Mouse (Mus musculus) hindbrain, embryonic 11.5 days (tissue): ENCODE data around the gene Dnm3. TPM values are rescaled to one million over a fixed set of nuclear protein-coding genes. Genes with fewer than 3 reads are reported as not detected.

Source experiments
- ATAC-seq: fragments of 200-750 bp; cut with Nextera tagmentation; 2 replicates; pipeline ENCODE4 v1.8.0; 2017; ENCODE audit warnings: mild to moderate bottlenecking, moderate TSS enrichment, moderate library complexity; ENCODE audit not compliant: low FRiP score
- DNase-seq: peaks from one replicate; pipeline ENCODE4 v3.0.0-alpha.2; 2015; ENCODE audit warnings: low spot score
- H3K27ac ChIP-seq: fragments of 300-500 bp; sonication (generic); 2 replicates; pipeline ENCODE4 v1.5.1; 2014; ENCODE audit warnings: mild to moderate bottlenecking, low read depth, low read length
- H3K27me3 ChIP-seq: fragments of 300-500 bp; sonication (generic); 2 replicates; pipeline ENCODE4 v1.6.1; 2014; ENCODE audit warnings: mild to moderate bottlenecking, low read length, moderate library complexity, mixed read lengths; ENCODE audit not compliant: control insufficient read depth, insufficient read depth
- H3K36me3 ChIP-seq: fragments of 300-500 bp; sonication (generic); 2 replicates; pipeline ENCODE4 v1.6.1; 2014; ENCODE audit warnings: mild to moderate bottlenecking, low read length, moderate library complexity, mixed read lengths; ENCODE audit not compliant: control insufficient read depth, insufficient read depth
- H3K4me1 ChIP-seq: fragments of 300-500 bp; sonication (generic); replicated peaks from 2 replicates; pipeline ENCODE4 v1.6.1; 2014; ENCODE audit warnings: low read length, mixed read lengths; ENCODE audit not compliant: control insufficient read depth, insufficient read depth
- H3K4me2 ChIP-seq: fragments of 300-500 bp; sonication (generic); replicated peaks from 2 replicates; pipeline ENCODE4 v1.6.1; 2014; ENCODE audit warnings: mild to moderate bottlenecking, low read depth, low read length
- H3K4me3 ChIP-seq: fragments of 300-500 bp; sonication (generic); 2 replicates; pipeline ENCODE4 v1.5.1; 2014; ENCODE audit warnings: low read depth, low read length
- H3K9ac ChIP-seq: fragments of 300-500 bp; sonication (generic); 2 replicates; pipeline ENCODE4 v1.6.1; 2014; ENCODE audit warnings: low read depth, low read length
- H3K9me3 ChIP-seq: fragments of 300-500 bp; sonication (generic); 2 replicates; pipeline ENCODE4 v1.6.1; 2016; ENCODE audit warnings: low read length; ENCODE audit not compliant: control insufficient read depth
- WGBS: fragments of 180-500 bp; shearing (Covaris S2); extraction: QIAGEN DNeasy Blood & Tissue Kit; methylation state at CpG from one replicate; pipeline ENCODE4 v1.1.7; 2014; 5-methylcytosine and 5-hydroxymethylcytosine counted together
- polyA plus RNA-seq: library from polyadenylated mRNA; unstranded; fragments of >200 nt; fragmentation: Nextera tagmentation; extraction: Ambion mirVana; gene quantifications from 2 replicates; pipeline ENCODE4 v1.2.1, GENCODE M21; 2014

Dnm3 gene
- polyA plus RNA-seq, 1 experiment from 2014 or later: 12.0 TPM

DNA sequence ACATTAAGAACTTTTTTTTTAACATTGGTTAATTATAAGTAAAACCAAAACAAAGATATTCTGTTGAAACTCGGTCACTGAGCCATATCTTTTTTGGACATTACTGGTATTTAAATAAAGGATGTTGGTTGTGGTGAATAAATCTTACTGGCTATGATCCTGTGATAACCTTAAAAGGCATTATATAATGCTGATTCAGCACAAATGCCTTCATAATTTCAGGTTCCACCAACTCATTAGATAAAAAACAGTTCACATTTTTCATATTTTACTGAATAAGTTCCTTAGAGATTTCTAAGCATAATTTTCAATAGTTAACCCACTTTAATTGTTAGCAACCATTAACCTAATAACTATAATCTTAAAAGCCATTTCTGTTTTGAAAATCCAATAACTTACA is 4.9 kb downstream of the Dnm3 start:
- ATAC-seq: no peak
- WGBS: 87% methylated on average over 1 of the region's 1 CpGs
- H3K36me3 ChIP-seq: no peaks in the 10 kb centered on the region

GRCm38 (mm10) chr1:162471089-162471488 is 6.7 kb downstream of the Dnm3 start:
- no peak overlapping the region for H3K4me2 ChIP-seq
- H3K27ac ChIP-seq: no peak overlapping the region
- H3K27me3 ChIP-seq: no peaks in the 10 kb centered on the region
- no peak overlapping the region for H3K4me3 ChIP-seq
- no peaks in the 10 kb centered on the region for H3K9me3 ChIP-seq
- no peak overlapping the region for H3K9ac ChIP-seq
- no peaks in the 10 kb centered on the region for H3K36me3 ChIP-seq
- H3K4me1 ChIP-seq: no peaks in the 10 kb centered on the region
- no peak for DNase-seq
- no peak for ATAC-seq

More for the DNA sequence above, 4.9 kb downstream of the Dnm3 start:
- no peaks in the 10 kb centered on the region for H3K4me1 ChIP-seq
- H3K27ac ChIP-seq: no peak overlapping the region
- no peak overlapping the region for H3K4me3 ChIP-seq
- peaks cover 7% of the 10 kb centered on the region; the same call in 1 of the 2 replicates for H3K27me3 ChIP-seq
- H3K9me3 ChIP-seq: no peaks in the 10 kb centered on the region
- DNase-seq: no peak
- no peak overlapping the region for H3K9ac ChIP-seq
- H3K4me2 ChIP-seq: no peak overlapping the region

GRCm38 (mm10) chr1:162469752-162470280 is 8.0 kb downstream of the Dnm3 start:
- Histone ChIP-seq H3K27me3 (no peaks in the 10 kb centered on the region), H3K36me3 (no peaks in the 10 kb centered on the region), H3K27ac (no peak overlapping the region), H3K4me3 (no peak overlapping the region), H3K9me3 (no peaks in the 10 kb centered on the region), H3K4me1 (no peaks in the 10 kb centered on the region), H3K9ac (no peak overlapping the region), H3K4me2 (no peak overlapping the region)
- no peak for DNase-seq
- ATAC-seq: no peak
- WGBS: 58% methylated on average over 2 of the region's 2 CpGs

- 86% methylated on average over 8 of the region's 8 CpGs for WGBS
- Histone ChIP-seq H3K9me3 (no peaks in the 10 kb centered on the region), H3K4me3 (no peak overlapping the region), H3K27ac (no peak overlapping the region), H3K4me1 (no peaks in the 10 kb centered on the region), H3K27me3 (no peaks in the 10 kb centered on the region), H3K36me3 (no peaks in the 10 kb centered on the region), H3K9ac (no peak overlapping the region), H3K4me2 (no peak overlapping the region)
- ATAC-seq (no peak), DNase-seq (no peak)
Observed at GRCm38 (mm10) chr1:162463676-162464075, 14.2 kb downstream of the Dnm3 start.

- Histone ChIP-seq H3K9ac (no peak overlapping the region), H3K27me3 (no peaks in the 10 kb centered on the region), H3K9me3 (no peaks in the 10 kb centered on the region), H3K4me1 (no peaks in the 10 kb centered on the region), H3K4me2 (no peak overlapping the region), H3K4me3 (no peak overlapping the region), H3K36me3 (no peaks in the 10 kb centered on the region), H3K27ac (no peak overlapping the region)
- 76% methylated on average over 2 of the region's 2 CpGs for WGBS
- ATAC-seq (no peak), DNase-seq (no peak)
Observed at GRCm38 (mm10) chr1:162458711-162459110, 19.1 kb downstream of the Dnm3 start.

GRCm38 (mm10) chr1:162456861-162457260 is 21.0 kb downstream of the Dnm3 start:
- Histone ChIP-seq H3K27ac (no peak overlapping the region), H3K9me3 (no peaks in the 10 kb centered on the region), H3K4me2 (no peak overlapping the region), H3K9ac (no peak overlapping the region), H3K4me3 (no peak overlapping the region), H3K36me3 (no peaks in the 10 kb centered on the region), H3K27me3 (no peaks in the 10 kb centered on the region), H3K4me1 (no peaks in the 10 kb centered on the region)
- no peak for DNase-seq
- WGBS: 96% methylated on average over 6 of the region's 6 CpGs
- ATAC-seq: no peak

- H3K4me2 ChIP-seq: no peak overlapping the region
- no peaks in the 10 kb centered on the region for H3K36me3 ChIP-seq
- no peaks in the 10 kb centered on the region for H3K4me1 ChIP-seq
- DNase-seq (no peak), ATAC-seq (no peak)
- no peaks in the 10 kb centered on the region for H3K9me3 ChIP-seq
- no peak overlapping the region for H3K27ac ChIP-seq
- no peak overlapping the region for H3K9ac ChIP-seq
- WGBS: 88% methylated on average over 4 of the region's 4 CpGs
- no peaks in the 10 kb centered on the region for H3K27me3 ChIP-seq
- H3K4me3 ChIP-seq: no peak overlapping the region
Observed at GRCm38 (mm10) chr1:162456406-162456805, 21.4 kb downstream of the Dnm3 start.

DNA sequence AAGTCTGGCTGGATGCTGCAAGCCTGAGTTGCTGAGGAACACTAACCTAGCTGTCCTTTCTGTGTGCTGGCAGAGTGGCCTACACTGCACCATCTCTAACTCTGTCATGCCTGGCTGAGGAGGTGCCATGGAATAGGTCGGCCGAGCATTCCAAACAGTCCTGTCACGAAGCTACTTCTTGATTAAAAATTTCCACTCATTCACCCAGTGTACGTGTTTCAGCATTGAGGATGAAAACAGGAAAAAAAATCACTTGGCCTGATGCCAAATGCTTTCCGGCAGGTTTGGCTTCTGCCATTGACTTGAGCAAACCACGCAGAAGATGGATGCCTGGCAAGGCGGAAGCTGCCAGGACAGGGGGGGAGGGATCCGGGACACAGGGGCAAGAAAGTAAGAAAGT is 24.3 kb downstream of the Dnm3 start:
- DNase-seq (no peak), ATAC-seq (no peak)
- no peaks in the 10 kb centered on the region for H3K9me3 ChIP-seq
- no peaks in the 10 kb centered on the region for H3K36me3 ChIP-seq
- 78% methylated on average over 8 of the region's 8 CpGs for WGBS
- H3K27me3 ChIP-seq: no peaks in the 10 kb centered on the region
- H3K4me3 ChIP-seq: no peak overlapping the region
- no peak overlapping the region for H3K4me2 ChIP-seq
- no peak overlapping the region for H3K27ac ChIP-seq
- H3K4me1 ChIP-seq: no peaks in the 10 kb centered on the region
- no peak overlapping the region for H3K9ac ChIP-seq

DNA sequence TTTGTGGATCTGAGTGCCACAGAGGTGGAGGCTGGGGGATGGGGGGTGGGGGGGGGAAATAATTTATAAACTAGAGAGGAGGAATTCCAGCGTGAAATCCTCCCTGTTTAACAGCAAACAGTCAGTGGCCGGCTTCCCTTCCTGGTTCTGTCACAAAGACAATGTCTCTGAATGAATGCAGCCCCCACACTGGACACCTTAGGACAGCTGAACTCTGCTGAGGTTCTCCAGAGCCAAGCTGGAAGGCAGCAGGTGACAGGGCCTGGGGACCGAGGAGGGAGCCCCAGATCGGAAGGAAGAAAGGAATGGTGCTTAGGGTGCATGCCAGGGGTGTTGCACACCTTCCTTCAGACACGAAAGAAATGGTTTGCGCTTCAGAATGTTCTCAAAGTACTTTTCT is 24.8 kb downstream of the Dnm3 start:
- H3K36me3 ChIP-seq: no peaks in the 10 kb centered on the region
- no peak overlapping the region for H3K9ac ChIP-seq
- H3K9me3 ChIP-seq: no peaks in the 10 kb centered on the region
- no peaks in the 10 kb centered on the region for H3K27me3 ChIP-seq
- H3K4me3 ChIP-seq: no peak overlapping the region
- WGBS: 76% methylated on average over 6 of the region's 6 CpGs
- H3K4me2 ChIP-seq: no peak overlapping the region
- H3K4me1 ChIP-seq: no peaks in the 10 kb centered on the region
- ATAC-seq (no peak), DNase-seq (no peak)
- H3K27ac ChIP-seq: no peak overlapping the region
